ENCODE assay signal across 8 mouse cellular contexts in genomic region chr11:61492749-61493401, GRCm38 (mm10). TPM values are rescaled to one million over a fixed set of nuclear protein-coding genes. Genes with fewer than 3 reads are reported as not detected.
DNase-seq lines count a peak whose midpoint lies in the region; ATAC-seq lines count a peak whose summit lies in the region.

No protein-coding gene starts in this region.

- peak overlapping the region; percentile 98 for H3K4me3 ChIP-seq in kidney, embryonic 16.5 days (ENCODE audit: low read length)
- peak overlapping the region; percentile 97 for H3K4me3 ChIP-seq in embryonic facial prominence, embryonic 10.5 days
- H3K4me3 ChIP-seq in hindbrain, embryonic 15.5 days, result peak overlapping the region; percentile 73
- peak overlapping the region; percentile 92 for H3K4me3 ChIP-seq in midbrain, embryonic 16.5 days (ENCODE audit: low read depth, low read length)

- peaks cover 49% of the 10 kb centered on the region for H3K36me3 ChIP-seq in kidney, embryonic 16.5 days (ENCODE audit: insufficient read depth, low read length)
- H3K36me3 ChIP-seq in embryonic facial prominence, embryonic 10.5 days (replicated peaks), result peaks cover 53% of the 10 kb centered on the region
- peaks cover 39% of the 10 kb centered on the region for H3K36me3 ChIP-seq in hindbrain, embryonic 15.5 days
- H3K36me3 ChIP-seq in midbrain, embryonic 16.5 days (ENCODE audit: control insufficient read depth, insufficient read depth, low read length), result peaks cover 27% of the 10 kb centered on the region

- H3K27ac ChIP-seq in kidney, embryonic 16.5 days (ENCODE audit: low read length), result no peak overlapping the region
- H3K27ac ChIP-seq in embryonic facial prominence, embryonic 10.5 days (replicated peaks), result peak overlapping the region; percentile 93
- peak overlapping the region; percentile 86 for H3K27ac ChIP-seq in hindbrain, embryonic 15.5 days (replicated peaks)
- H3K27ac ChIP-seq in midbrain, embryonic 16.5 days (ENCODE audit: low read length), result peak overlapping the region; percentile 91; the same call in 1 of the 2 replicates

- peaks cover 27% of the 10 kb centered on the region for H3K4me1 ChIP-seq in kidney, embryonic 16.5 days (ENCODE audit: insufficient read depth, low read length)
- H3K4me1 ChIP-seq in embryonic facial prominence, embryonic 10.5 days, result peaks cover 50% of the 10 kb centered on the region
- peaks cover 42% of the 10 kb centered on the region for H3K4me1 ChIP-seq in hindbrain, embryonic 15.5 days (replicated peaks)
- peaks cover 14% of the 10 kb centered on the region for H3K4me1 ChIP-seq in midbrain, embryonic 16.5 days (ENCODE audit: control insufficient read depth, insufficient read depth, low read length)

- peak overlapping the region; percentile 85 for H3K4me2 ChIP-seq in kidney, embryonic 16.5 days (replicated peaks; ENCODE audit: low read depth, low read length)
- H3K4me2 ChIP-seq in hindbrain, embryonic 15.5 days, result peak overlapping the region; percentile 77
- H3K4me2 ChIP-seq in midbrain, embryonic 16.5 days (ENCODE audit: low read length), result peak overlapping the region; percentile 86

- ATAC-seq in kidney, embryonic 16.5 days (ENCODE audit: low FRiP score, low TSS enrichment), result no peak
- no peak for ATAC-seq in hindbrain, embryonic 15.5 days (ENCODE audit: low FRiP score, low read depth)
- ATAC-seq in midbrain, embryonic 16.5 days, result no peak

- H3K9me3 ChIP-seq in kidney, embryonic 16.5 days (ENCODE audit: low read length), result no peaks in the 10 kb centered on the region
- 0 out of 2 replicates have a peak, but pooled peaks cover 3% of the 10 kb centered on the region for H3K9me3 ChIP-seq in embryonic facial prominence, embryonic 10.5 days
- no peaks in the 10 kb centered on the region for H3K9me3 ChIP-seq in hindbrain, embryonic 15.5 days
- H3K9me3 ChIP-seq in midbrain, embryonic 16.5 days (replicated peaks; ENCODE audit: control insufficient read depth, low read length, poor library complexity, severe bottlenecking), result no peaks in the 10 kb centered on the region

- H3K27me3 ChIP-seq in kidney, embryonic 16.5 days (ENCODE audit: insufficient read depth, low read length), result no peaks in the 10 kb centered on the region
- no peaks in the 10 kb centered on the region for H3K27me3 ChIP-seq in embryonic facial prominence, embryonic 10.5 days (replicated peaks; ENCODE audit: low read depth, poor library complexity, severe bottlenecking)
- no peaks in the 10 kb centered on the region for H3K27me3 ChIP-seq in hindbrain, embryonic 15.5 days
- H3K27me3 ChIP-seq in midbrain, embryonic 16.5 days (ENCODE audit: control insufficient read depth, insufficient read depth, low read depth, low read length), result no peaks in the 10 kb centered on the region

- WGBS in kidney, embryonic 16.5 days, result 67% methylated on average over 12 of the region's 12 CpGs
- WGBS in embryonic facial prominence, embryonic 10.5 days, result 82% methylated on average over 12 of the region's 12 CpGs
- 75% methylated on average over 12 of the region's 12 CpGs for WGBS in hindbrain, embryonic 15.5 days
- 77% methylated on average over 12 of the region's 12 CpGs for WGBS in midbrain, embryonic 16.5 days

- peak overlapping the region; percentile 94 for H3K9ac ChIP-seq in kidney, embryonic 16.5 days (replicated peaks; ENCODE audit: low read length)
- peak overlapping the region; percentile 77 for H3K9ac ChIP-seq in hindbrain, embryonic 15.5 days
- peak overlapping the region; percentile 92 for H3K9ac ChIP-seq in midbrain, embryonic 16.5 days (ENCODE audit: low read depth, low read length)

- no peak for DNase-seq in kidney, postnatal 36 days
- DNase-seq in embryonic facial prominence, embryonic 10.5 days (ENCODE audit: low spot score), result no peak
- DNase-seq in urinary bladder, postnatal 25 days (ENCODE audit: low spot score), result no peak
- DNase-seq in cerebellum, adult 8-10 months, result no peak
- no peak for DNase-seq in frontal cortex, postnatal 25 days (ENCODE audit: low spot score in 2 of 2)

RNA-seq across cellular contexts. Expression of gene Mapk7, which starts 1.3 kb away (rescaled TPM):
- 62.5 and 65.0 TPM in 2 replicates for polyA plus RNA-seq in kidney, embryonic 16.5 days (2015; fragmentation: Nextera tagmentation; extraction: Ambion mirVana)
- 97.4 and 103 TPM in 2 replicates for polyA plus RNA-seq in embryonic facial prominence, embryonic 10.5 days (2016; fragmentation: Nextera tagmentation; extraction: Ambion mirVana)
- 71.1 and 74.8 TPM in 2 replicates for polyA plus RNA-seq in hindbrain, embryonic 15.5 days (2015; fragmentation: Nextera tagmentation; extraction: Ambion mirVana)
- polyA plus RNA-seq in midbrain, embryonic 16.5 days (2015; fragmentation: Nextera tagmentation; extraction: Ambion mirVana), result 63.0 and 66.7 TPM in 2 replicates

RNA-seq across cellular contexts. Expression of gene Mfap4, which starts 7.6 kb away (rescaled TPM):
- 164 and 181 TPM in 2 replicates for polyA plus RNA-seq in kidney, embryonic 16.5 days (2015; fragmentation: Nextera tagmentation; extraction: Ambion mirVana)
- 119 and 163 TPM in 2 replicates for polyA plus RNA-seq in embryonic facial prominence, embryonic 10.5 days (2016; fragmentation: Nextera tagmentation; extraction: Ambion mirVana)
- polyA plus RNA-seq in hindbrain, embryonic 15.5 days (2015; fragmentation: Nextera tagmentation; extraction: Ambion mirVana), result 42.2 and 49.7 TPM in 2 replicates
- polyA plus RNA-seq in midbrain, embryonic 16.5 days (2015; fragmentation: Nextera tagmentation; extraction: Ambion mirVana), result 16.2 and 18.0 TPM in 2 replicates

RNA-seq across cellular contexts. Expression of gene B9d1, which starts 12.1 kb away (rescaled TPM):
- polyA plus RNA-seq in kidney, embryonic 16.5 days (2015; fragmentation: Nextera tagmentation; extraction: Ambion mirVana), result 47.1 and 53.8 TPM in 2 replicates
- polyA plus RNA-seq in embryonic facial prominence, embryonic 10.5 days (2016; fragmentation: Nextera tagmentation; extraction: Ambion mirVana), result 44.4 and 49.7 TPM in 2 replicates
- 31.6 and 34.9 TPM in 2 replicates for polyA plus RNA-seq in hindbrain, embryonic 15.5 days (2015; fragmentation: Nextera tagmentation; extraction: Ambion mirVana)
- polyA plus RNA-seq in midbrain, embryonic 16.5 days (2015; fragmentation: Nextera tagmentation; extraction: Ambion mirVana), result 31.5 and 32.8 TPM in 2 replicates

RNA-seq across cellular contexts. Expression of gene Rnf112, which starts 38.9 kb away (rescaled TPM):
- polyA plus RNA-seq in kidney, embryonic 16.5 days (2015; fragmentation: Nextera tagmentation; extraction: Ambion mirVana), result 0.25 and 0.33 TPM in 2 replicates
- polyA plus RNA-seq in embryonic facial prominence, embryonic 10.5 days (2016; fragmentation: Nextera tagmentation; extraction: Ambion mirVana), result 0.49 and 1.00 TPM in 2 replicates
- 28.2 and 28.9 TPM in 2 replicates for polyA plus RNA-seq in hindbrain, embryonic 15.5 days (2015; fragmentation: Nextera tagmentation; extraction: Ambion mirVana)
- polyA plus RNA-seq in midbrain, embryonic 16.5 days (2015; fragmentation: Nextera tagmentation; extraction: Ambion mirVana), result 39.5 and 43.0 TPM in 2 replicates
